Mouse (Mus musculus) neural tube, embryonic 14.5 days (tissue): ENCODE data around the gene Plekha6. TPM values are rescaled to one million over a fixed set of nuclear protein-coding genes. Genes with fewer than 3 reads are reported as not detected.

Experiments used
- ATAC-seq: fragments of 200-750 bp; cut with Nextera tagmentation; 2 replicates; pipeline ENCODE4 v1.8.0; 2017; ENCODE audit warnings: low read depth, mild to moderate bottlenecking, moderate TSS enrichment, moderate library complexity
- H3K27ac ChIP-seq: fragments of 300-500 bp; sonication (generic); 2 replicates; pipeline ENCODE4 v1.5.1; 2014; ENCODE audit warnings: low read depth, mild to moderate bottlenecking, control low read depth, low read length, moderate library complexity, mixed read lengths
- H3K27me3 ChIP-seq: fragments of 300-500 bp; sonication (generic); 2 replicates; pipeline ENCODE4 v1.6.1; 2014; ENCODE audit warnings: low read length; ENCODE audit not compliant: control insufficient read depth, insufficient read depth
- H3K36me3 ChIP-seq: fragments of 300-500 bp; sonication (generic); 2 replicates; pipeline ENCODE4 v1.6.1; 2014; ENCODE audit warnings: low read length, mixed read lengths; ENCODE audit not compliant: control insufficient read depth, insufficient read depth
- H3K4me1 ChIP-seq: fragments of 300-500 bp; sonication (generic); 2 replicates; pipeline ENCODE4 v1.6.1; 2014; ENCODE audit warnings: low read length; ENCODE audit not compliant: control insufficient read depth, insufficient read depth
- H3K4me2 ChIP-seq: fragments of 300-500 bp; sonication (generic); 2 replicates; pipeline ENCODE4 v1.6.1; 2014; ENCODE audit warnings: mild to moderate bottlenecking, low read depth, low read length, control low read depth
- H3K4me3 ChIP-seq: fragments of 300-500 bp; sonication (generic); 2 replicates; pipeline ENCODE4 v1.5.1; 2014; ENCODE audit warnings: low read depth, low read length, control low read depth, mixed read lengths
- H3K9ac ChIP-seq: fragments of 300-500 bp; sonication (generic); replicated peaks from 2 replicates; pipeline ENCODE4 v1.6.1; 2014; ENCODE audit warnings: low read depth, mild to moderate bottlenecking, control low read depth, low read length, mixed read lengths
- H3K9me3 ChIP-seq: fragments of 300-500 bp; sonication (generic); 2 replicates; pipeline ENCODE4 v1.6.1; 2016; ENCODE audit warnings: low read length; ENCODE audit not compliant: control insufficient read depth
- WGBS: fragments of 180-500 bp; shearing (Covaris S2); extraction: QIAGEN DNeasy Blood & Tissue Kit; methylation state at CpG from one replicate; pipeline ENCODE4 v1.1.7; 2014; 5-methylcytosine and 5-hydroxymethylcytosine counted together
- polyA plus RNA-seq: library from polyadenylated mRNA; unstranded; fragments of >200 nt; fragmentation: Nextera tagmentation; extraction: Ambion mirVana; gene quantifications from 2 replicates; pipeline ENCODE4 v1.2.1, GENCODE M21; 2014

Plekha6 gene
- polyA plus RNA-seq, 1 experiment from 2014 or later: 27.9 TPM

DNA sequence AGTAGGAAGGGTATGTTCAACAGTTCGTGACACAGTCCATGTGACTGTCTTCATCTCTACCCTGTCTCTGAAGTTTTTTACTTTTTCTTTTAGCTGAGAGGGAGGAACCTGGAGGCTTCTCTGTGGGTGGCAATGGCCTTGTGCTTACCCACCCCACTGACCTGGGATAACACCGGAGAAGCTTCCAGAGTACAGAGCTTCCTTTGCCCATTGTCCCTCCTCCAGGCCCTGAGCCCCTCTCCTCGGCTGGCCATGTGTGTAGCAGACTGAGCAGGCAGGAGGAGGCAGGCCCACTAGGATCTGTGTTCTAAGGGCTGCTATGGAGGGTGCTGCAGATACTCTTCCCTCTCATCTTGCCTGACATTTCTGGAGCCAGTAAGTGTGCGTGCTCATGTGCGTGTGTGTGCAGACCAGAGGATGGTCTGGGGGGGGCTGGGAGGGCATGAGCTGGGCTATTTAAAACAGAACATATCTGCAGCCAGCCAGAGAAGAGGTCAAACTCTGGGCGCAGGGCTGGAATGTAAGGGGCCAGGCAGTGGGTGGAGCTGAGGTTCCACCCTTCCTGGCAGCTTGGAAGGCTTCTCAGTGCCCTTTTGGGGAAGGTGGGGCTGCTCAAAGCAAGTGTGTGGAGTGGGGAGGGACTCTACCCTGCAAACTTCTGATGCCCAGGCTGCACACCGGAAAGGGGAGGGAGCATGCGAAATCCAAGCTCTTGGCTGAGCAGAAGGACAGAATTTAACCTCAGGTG is 72.9 kb downstream of the Plekha6 start:
- Histone ChIP-seq H3K9ac (no peak overlapping the region), H3K27ac (no peak overlapping the region), H3K9me3 (no peaks in the 10 kb centered on the region), H3K4me2 (no peak overlapping the region), H3K4me3 (no peak overlapping the region), H3K27me3 (no peaks in the 10 kb centered on the region), H3K36me3 (no peaks in the 10 kb centered on the region), H3K4me1 (peaks cover 8% of the 10 kb centered on the region)
- peak; percentile 41; the same call in 1 of the 2 replicates for ATAC-seq
- WGBS: 31% methylated on average over 8 of the region's 8 CpGs

- ATAC-seq: no peak
- Histone ChIP-seq H3K4me3 (no peak overlapping the region), H3K4me1 (peaks cover 8% of the 10 kb centered on the region), H3K4me2 (no peak overlapping the region), H3K27ac (no peak overlapping the region), H3K36me3 (no peaks in the 10 kb centered on the region), H3K27me3 (no peaks in the 10 kb centered on the region), H3K9ac (no peak overlapping the region), H3K9me3 (no peaks in the 10 kb centered on the region)
- 13% methylated on average over 11 of the region's 11 CpGs for WGBS
These were observed 73.7 kb downstream of the Plekha6 start for GRCm38 (mm10) chr1:133237670-133238069.

- ATAC-seq: no peak
- Histone ChIP-seq H3K4me1 (peaks cover 8% of the 10 kb centered on the region), H3K4me2 (no peak overlapping the region), H3K27me3 (no peaks in the 10 kb centered on the region), H3K9ac (no peak overlapping the region), H3K4me3 (no peak overlapping the region), H3K9me3 (no peaks in the 10 kb centered on the region), H3K27ac (no peak overlapping the region), H3K36me3 (no peaks in the 10 kb centered on the region)
- 63% methylated on average over 6 of the region's 6 CpGs for WGBS
These were observed 75.3 kb downstream of the Plekha6 start for GRCm38 (mm10) chr1:133239121-133239812.

GRCm38 (mm10) chr1:133239813-133240160 is 75.8 kb downstream of the Plekha6 start:
- H3K27me3 ChIP-seq: no peaks in the 10 kb centered on the region
- H3K27ac ChIP-seq: no peak overlapping the region
- H3K9me3 ChIP-seq: no peaks in the 10 kb centered on the region
- no peak overlapping the region for H3K4me2 ChIP-seq
- ATAC-seq: no peak
- no peak overlapping the region for H3K4me3 ChIP-seq
- H3K9ac ChIP-seq: no peak overlapping the region
- WGBS: 62% methylated on average over 6 of the region's 6 CpGs
- no peaks in the 10 kb centered on the region for H3K36me3 ChIP-seq
- peaks cover 8% of the 10 kb centered on the region for H3K4me1 ChIP-seq

DNA sequence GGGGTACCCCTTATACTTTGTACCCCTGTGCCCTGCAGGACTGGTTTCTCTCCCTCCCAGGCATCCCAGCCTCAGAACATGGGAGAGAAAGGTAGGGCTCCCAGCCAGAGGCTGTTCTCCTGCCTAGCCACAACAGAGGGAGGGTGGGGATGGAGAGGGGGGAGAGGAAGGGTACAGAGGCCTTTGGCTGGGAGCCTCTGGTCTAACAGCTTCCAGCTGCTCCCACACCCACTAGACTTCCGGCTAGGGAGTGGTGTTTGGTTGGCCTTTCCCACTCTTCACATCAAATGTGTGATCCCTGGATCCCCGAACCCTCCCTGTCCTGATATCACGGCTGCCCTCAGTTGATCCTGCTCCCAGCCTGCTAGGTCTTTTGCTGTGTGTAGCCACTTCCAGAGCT is 76.9 kb downstream of the Plekha6 start:
- ATAC-seq: no peak
- peaks cover 16% of the 10 kb centered on the region for H3K4me1 ChIP-seq
- no peaks in the 10 kb centered on the region for H3K9me3 ChIP-seq
- no peaks in the 10 kb centered on the region for H3K27me3 ChIP-seq
- no peak overlapping the region for H3K9ac ChIP-seq
- H3K4me2 ChIP-seq: no peak overlapping the region
- H3K27ac ChIP-seq: no peak overlapping the region
- H3K36me3 ChIP-seq: no peaks in the 10 kb centered on the region
- no peak overlapping the region for H3K4me3 ChIP-seq
- 69% methylated on average over 3 of the region's 3 CpGs for WGBS

DNA sequence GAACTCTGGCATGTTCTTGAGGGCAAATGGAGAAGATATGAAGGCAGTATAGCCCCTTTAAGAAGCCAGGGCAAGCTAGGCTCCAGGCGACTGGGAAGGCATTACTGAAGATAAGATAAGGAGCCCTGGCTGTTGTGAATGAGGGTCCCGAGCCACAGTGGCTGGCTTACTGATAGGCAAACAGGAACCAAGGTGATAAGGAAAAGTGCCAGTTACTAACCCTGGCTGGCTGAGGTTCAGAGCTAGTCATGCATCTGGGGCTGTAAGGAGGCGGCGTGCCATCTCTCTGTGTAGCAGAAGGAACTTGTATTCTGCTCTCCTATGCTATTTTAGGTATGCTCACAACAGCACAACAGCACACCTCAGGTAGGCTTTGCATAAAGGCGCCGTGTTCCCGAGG is 80.7 kb downstream of the Plekha6 start:
- no peak overlapping the region for H3K27ac ChIP-seq
- ATAC-seq: no peak
- no peaks in the 10 kb centered on the region for H3K27me3 ChIP-seq
- H3K4me2 ChIP-seq: no peak overlapping the region
- no peaks in the 10 kb centered on the region for H3K9me3 ChIP-seq
- WGBS: 80% methylated on average over 7 of the region's 7 CpGs
- no peak overlapping the region for H3K9ac ChIP-seq
- H3K4me3 ChIP-seq: no peak overlapping the region
- no peaks in the 10 kb centered on the region for H3K36me3 ChIP-seq
- H3K4me1 ChIP-seq: peaks cover 19% of the 10 kb centered on the region

DNA sequence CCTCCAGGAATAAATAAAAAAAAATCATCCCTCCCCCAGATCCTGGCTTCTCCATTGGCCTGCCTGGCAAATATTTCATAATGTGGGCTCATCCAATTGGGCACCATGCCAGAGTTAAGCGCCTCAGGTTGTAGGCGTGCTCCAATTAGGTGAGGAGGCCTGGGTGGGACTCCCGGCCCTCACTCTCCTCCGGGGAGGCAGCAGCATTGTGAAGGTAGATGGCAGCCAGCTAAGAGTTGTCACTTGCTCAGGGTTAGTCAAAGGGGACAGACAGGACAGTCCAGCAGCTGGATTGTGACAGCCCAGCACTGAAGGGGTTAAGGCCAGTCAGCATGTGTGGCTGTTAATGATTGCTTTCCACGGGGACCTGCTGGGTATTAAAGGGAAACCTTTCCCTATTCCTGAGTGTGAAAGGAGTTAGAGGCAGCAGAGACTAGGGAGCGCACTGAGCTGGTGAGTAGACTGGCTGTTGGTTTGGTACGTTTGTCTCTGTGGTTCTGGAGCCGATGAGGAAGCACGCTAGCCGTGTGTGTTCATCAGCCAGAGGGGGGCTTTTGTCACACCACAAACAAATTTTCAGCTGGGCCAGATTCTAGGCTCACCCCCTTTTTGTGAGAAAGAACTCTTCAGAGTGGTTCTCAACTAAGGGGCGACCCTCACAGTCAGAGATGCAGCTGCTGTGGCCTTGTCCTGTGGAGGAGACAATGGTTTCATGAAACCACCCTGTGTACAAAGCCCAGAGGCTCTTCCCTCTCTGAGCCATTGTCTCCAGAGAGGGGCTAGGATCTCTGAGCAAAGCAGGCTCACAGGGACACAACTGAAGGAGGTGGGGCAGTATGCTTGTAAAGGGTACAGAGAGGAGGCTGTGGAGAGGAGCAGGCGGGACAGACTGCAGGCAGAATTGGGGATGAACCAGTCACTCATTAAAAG is 81.9 kb downstream of the Plekha6 start:
- H3K4me1 ChIP-seq: peaks cover 21% of the 10 kb centered on the region
- no peaks in the 10 kb centered on the region for H3K36me3 ChIP-seq
- 14% methylated on average over 12 of the region's 12 CpGs for WGBS
- no peaks in the 10 kb centered on the region for H3K27me3 ChIP-seq
- H3K9me3 ChIP-seq: no peaks in the 10 kb centered on the region
- ATAC-seq: peak; percentile 65
- H3K9ac ChIP-seq: peak overlapping the region; percentile 39; the same call in 1 of the 2 replicates
- peak overlapping the region; percentile 73 for H3K27ac ChIP-seq
- H3K4me3 ChIP-seq: peak overlapping the region; percentile 12; the same call in 1 of the 2 replicates
- H3K4me2 ChIP-seq: peak overlapping the region; percentile 35

- Histone ChIP-seq H3K27ac (no peak overlapping the region), H3K4me3 (no peak overlapping the region), H3K4me2 (peak overlapping the region; percentile 35; the same call in 1 of the 2 replicates), H3K9ac (no peak overlapping the region), H3K27me3 (no peaks in the 10 kb centered on the region), H3K9me3 (no peaks in the 10 kb centered on the region), H3K36me3 (no peaks in the 10 kb centered on the region), H3K4me1 (peaks cover 31% of the 10 kb centered on the region)
- 60% methylated on average over 5 of the region's 5 CpGs for WGBS
- ATAC-seq: no peak
These were observed 83.2 kb downstream of the Plekha6 start for GRCm38 (mm10) chr1:133247189-133247588.
